Mouse (Mus musculus): ENCODE data around the gene Patl2. TPM values are rescaled to one million over a fixed set of nuclear protein-coding genes. Genes with fewer than 3 reads are reported as not detected.

Patl2 gene
- polyA plus RNA-seq (2012; rRNA removed) = 0.05 and 0.06 TPM in 2 replicates

DNA sequence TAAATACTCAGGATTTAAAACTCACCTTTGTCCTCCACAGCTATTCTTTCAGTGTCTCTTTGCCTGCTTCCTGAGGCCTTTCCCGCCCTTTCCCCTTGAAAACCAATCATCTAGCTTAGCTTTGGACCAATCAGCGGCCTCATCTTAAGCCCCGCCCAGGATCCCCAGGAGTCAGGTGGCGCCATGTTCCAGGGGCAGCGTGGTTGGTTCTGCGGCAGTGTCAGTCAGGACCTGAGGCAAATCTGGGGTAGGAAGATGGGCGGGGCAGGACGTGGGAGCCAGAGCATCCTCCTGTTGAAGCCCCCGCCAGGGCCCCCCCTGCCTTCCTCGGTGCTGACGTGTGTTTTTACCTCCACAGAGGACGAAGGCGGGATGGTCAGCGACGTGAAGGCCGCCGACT is at the start of gene Patl2, which contains the start of gene Terb2:
TSS of gene Patl2 (minus strand) at position 84 of the 400 bp plus-strand sequence.
TSS of gene Terb2 (plus strand) at position 167 of the 400 bp plus-strand sequence.

DNA sequence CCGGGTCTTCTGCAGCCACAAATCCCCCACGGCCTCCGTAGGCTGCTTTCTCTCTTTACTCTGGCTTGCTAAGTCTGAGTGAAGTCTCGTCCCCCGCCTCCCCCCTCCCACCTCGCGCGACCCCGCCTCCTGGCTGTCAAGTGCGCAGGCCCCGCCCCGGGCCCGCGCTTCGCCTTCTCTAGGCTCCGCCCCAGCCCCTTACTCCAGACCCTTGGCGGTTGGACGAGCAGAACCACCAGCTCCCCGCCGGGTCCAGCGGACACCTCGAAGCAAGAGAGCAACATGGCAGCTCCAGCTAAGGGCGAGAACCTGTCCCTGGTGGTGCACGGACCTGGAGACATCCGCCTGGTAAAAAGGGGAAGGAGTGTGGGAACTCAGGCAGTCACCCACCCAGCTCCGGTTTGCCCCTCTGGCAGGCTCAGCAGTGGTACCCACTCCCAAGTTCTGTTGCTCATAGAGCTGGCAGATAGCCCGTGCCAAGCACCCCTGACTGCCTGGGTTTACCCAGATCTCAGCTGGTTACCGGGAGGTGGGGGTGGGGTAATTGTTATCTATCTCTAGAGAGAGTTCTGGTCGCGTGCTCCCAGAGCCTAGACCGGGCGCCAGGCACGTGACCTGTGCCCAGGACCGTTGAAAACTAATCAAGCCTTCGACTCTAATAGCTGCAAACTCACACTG is 48.8 kb upstream of the Patl2 start, which contains the start of gene Sord:
TSS of gene Sord (plus strand) at position 139 of the 678 bp plus-strand sequence.

DNA sequence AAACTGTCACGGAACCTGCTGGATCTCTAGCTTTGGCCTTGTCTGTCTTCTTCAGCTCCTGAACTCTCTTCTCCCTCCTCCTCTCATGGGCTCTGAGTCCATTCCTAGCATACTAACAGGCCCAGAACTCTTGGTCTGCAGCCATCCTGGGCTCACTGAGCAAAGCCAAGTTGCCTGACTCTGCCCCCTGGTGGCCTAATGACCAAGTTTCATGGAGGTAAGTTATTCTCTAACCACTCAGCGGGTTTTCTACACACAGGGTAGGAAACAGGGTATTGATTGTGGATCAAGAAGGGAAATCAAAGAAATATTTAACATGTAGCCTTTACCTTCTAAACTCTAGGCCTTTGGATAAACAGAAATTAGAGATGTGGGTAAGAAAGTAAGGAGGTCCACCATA is 25.3 kb downstream of the Patl2 start, which contains the start of gene Trim69:
TSS of gene Trim69 (plus strand) at position 21 of the 400 bp plus-strand sequence.

DNA sequence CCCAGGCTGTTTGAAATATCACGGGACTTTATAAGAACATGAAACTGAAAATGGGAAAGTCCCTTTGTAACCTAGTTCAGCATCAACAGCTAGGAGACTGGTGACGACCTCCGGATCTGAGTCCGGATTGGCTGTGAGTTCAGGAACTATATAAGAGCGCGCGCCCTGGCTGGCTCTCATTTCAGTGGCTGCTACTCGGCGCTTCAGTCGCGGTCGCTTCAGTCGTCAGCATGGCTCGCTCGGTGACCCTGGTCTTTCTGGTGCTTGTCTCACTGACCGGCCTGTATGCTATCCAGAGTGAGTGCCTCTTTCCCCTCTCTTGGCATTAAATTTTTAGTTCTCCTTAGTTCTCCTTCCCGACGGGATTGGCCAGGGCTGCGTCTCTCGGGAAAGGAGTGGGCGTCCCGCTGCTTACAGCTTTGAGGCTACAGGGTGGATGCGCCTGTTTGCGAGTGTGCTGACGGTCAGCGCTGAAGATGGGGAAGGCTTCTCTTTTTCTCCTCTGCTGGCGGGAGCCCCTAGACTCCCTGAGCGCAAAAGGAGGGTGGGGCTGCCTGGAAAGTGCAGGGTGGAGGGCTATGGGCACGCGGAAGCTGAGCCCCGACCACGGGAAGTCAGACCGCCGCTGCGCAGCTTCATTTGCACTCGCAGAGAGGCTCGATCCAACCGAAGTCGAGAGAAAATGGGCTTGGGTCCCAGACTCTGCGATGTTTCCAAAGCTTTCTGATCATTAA is 38.3 kb downstream of the Patl2 start, which contains the start of gene B2m:
TSS of gene B2m (plus strand) at position 179 of the 734 bp plus-strand sequence.

DNA sequence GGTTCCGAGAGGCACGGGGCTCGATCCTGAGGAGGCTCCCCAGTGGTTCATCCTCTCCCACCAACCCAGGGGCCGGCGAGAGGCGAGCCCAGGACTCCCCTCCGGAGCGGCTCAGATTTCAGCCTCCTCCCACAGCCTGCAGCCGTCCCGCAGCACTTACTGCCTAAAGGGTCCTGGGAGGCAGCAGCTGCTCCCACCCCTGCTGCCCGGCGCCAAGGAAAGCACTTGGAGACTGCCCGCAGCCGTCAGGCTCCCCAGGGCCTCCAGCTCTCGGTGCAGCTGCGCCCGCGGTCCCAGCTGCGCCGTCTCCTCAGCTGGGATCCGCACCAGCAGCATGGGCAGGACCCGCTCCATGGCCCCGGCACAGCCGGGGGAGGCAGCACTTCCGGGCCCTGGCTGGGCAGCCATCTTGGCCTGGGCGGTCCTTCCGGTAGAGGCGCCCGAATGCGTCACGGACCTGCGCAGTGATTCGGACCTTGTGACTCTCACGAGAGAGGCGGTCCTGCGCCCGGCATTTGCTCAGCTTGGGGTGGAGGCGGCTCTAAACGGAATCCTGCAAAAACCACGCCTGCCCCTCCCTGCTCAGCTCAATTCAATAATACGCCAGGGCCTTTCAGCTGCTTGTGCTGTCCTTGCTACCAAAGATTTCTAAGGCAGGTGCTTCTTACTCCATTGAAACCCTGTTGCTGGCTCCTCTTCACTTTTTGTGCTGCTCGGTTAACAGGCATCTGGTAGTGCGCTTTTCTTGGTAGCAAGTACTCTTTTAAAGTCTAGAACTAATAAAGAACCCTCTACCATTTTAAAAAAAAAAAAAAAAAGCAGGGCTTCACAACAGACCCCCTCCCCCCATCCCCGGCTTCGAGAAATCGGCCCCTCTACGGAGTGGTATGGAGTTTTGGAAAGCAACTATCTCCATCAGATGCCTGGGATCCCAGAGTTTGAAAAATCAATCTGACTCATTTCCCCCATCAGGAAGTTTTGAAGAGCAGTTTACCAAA is 67.7 kb downstream of the Patl2 start, which contains the start of gene Spg11:
TSS of gene Spg11 (minus strand) at position 426 of the 998 bp plus-strand sequence.

Other genes with a start within 250 kb of the Patl2 start
- gene Ctdspl2, start 230.2 kb downstream of the Patl2 start, polyA plus RNA-seq (2012; rRNA removed) = 7.4 and 8.9 TPM in 2 replicates
- 0.05 TPM in 2 replicates for gene Mageb3, start 230.1 kb downstream of the Patl2 start, polyA plus RNA-seq (2012; rRNA removed)
- 15.1 and 17.6 TPM in 2 replicates for gene Eif3j1, start 157.6 kb downstream of the Patl2 start, polyA plus RNA-seq (2012; rRNA removed)
- gene Spg11, start 67.8 kb downstream of the Patl2 start, polyA plus RNA-seq (2012; rRNA removed) = 2.2 and 2.7 TPM in 2 replicates
- 171 and 189 TPM in 2 replicates for gene B2m, start 38.5 kb downstream of the Patl2 start, polyA plus RNA-seq (2012; rRNA removed)
- 0.03 and 0.06 TPM in 2 replicates for gene Trim69, start 25.5 kb downstream of the Patl2 start, polyA plus RNA-seq (2012; rRNA removed)
- gene Terb2, start 83 bp upstream of the Patl2 start, polyA plus RNA-seq (2012; rRNA removed) = not detected in 2 replicates
- gene Sord, start 48.6 kb upstream of the Patl2 start, polyA plus RNA-seq (2012; rRNA removed) = 64.0 and 75.9 TPM in 2 replicates
- gene Duox2, start 112.3 kb upstream of the Patl2 start, polyA plus RNA-seq (2012; rRNA removed) = not detected in 2 replicates
- not detected in 2 replicates for gene Duoxa2, start 112.7 kb upstream of the Patl2 start, polyA plus RNA-seq (2012; rRNA removed)
- 0.05 TPM in 1 of 2 replicates, not detected in the other for gene Duoxa1, start 127.5 kb upstream of the Patl2 start, polyA plus RNA-seq (2012; rRNA removed)
- not detected in 2 replicates for gene Duox1, start 129.5 kb upstream of the Patl2 start, polyA plus RNA-seq (2012; rRNA removed)
- gene Shf, start 183.0 kb upstream of the Patl2 start, polyA plus RNA-seq (2012; rRNA removed) = 5.5 and 6.2 TPM in 2 replicates
- 0.27 and 0.61 TPM in 2 replicates for gene Slc28a2, start 240.3 kb upstream of the Patl2 start, polyA plus RNA-seq (2012; rRNA removed)